Mouse (Mus musculus): ENCODE results near the gene Rab10.
"Not testable (repeated sequence)": the region's sequence is repeated elsewhere in the genome, so short reads cannot be mapped to it uniquely, and the experiment has no call there.

Rab10 gene

GRCm38 (mm10) chr12:3309391-3310320 lies at the start of gene Rab10:
Gene Rab10, minus strand, starts transcription at chr12:3309969.
- peak; percentile 96 for DNase-seq (ENCODE audit: low spot score)

GRCm38 (mm10) chr12:3359302-3359701 lies 49.5 kb upstream of the Rab10 start:
- DNase-seq (ENCODE audit: low spot score), result peak; percentile 82

- DNase-seq (ENCODE audit: low spot score), result no peak
Observed at GRCm38 (mm10) chr12:3356824-3357223, 47.1 kb upstream of the Rab10 start.

GRCm38 (mm10) chr12:3355068-3355467 lies 45.3 kb upstream of the Rab10 start:
- DNase-seq (ENCODE audit: low spot score), result no peak

GRCm38 (mm10) chr12:3352216-3352615 lies 42.4 kb upstream of the Rab10 start:
- DNase-seq (ENCODE audit: low spot score), result no peak

- no peak for DNase-seq (ENCODE audit: low spot score)
Observed at GRCm38 (mm10) chr12:3350136-3350535, 40.4 kb upstream of the Rab10 start.

- no peak for DNase-seq (ENCODE audit: low spot score)
Observed at GRCm38 (mm10) chr12:3349387-3349786, 39.6 kb upstream of the Rab10 start.

GRCm38 (mm10) chr12:3347682-3348081 lies 37.9 kb upstream of the Rab10 start:
- no peak for DNase-seq (ENCODE audit: low spot score)

GRCm38 (mm10) chr12:3345038-3345437 lies 35.3 kb upstream of the Rab10 start:
- no peak for DNase-seq (ENCODE audit: low spot score)

GRCm38 (mm10) chr12:3344155-3344554 lies 34.4 kb upstream of the Rab10 start:
- DNase-seq (ENCODE audit: low spot score), result no peak

- no peak for DNase-seq (ENCODE audit: low spot score)
Observed at GRCm38 (mm10) chr12:3338931-3339330, 29.2 kb upstream of the Rab10 start.

GRCm38 (mm10) chr12:3329677-3330076 lies 19.9 kb upstream of the Rab10 start:
- no peak for DNase-seq (ENCODE audit: low spot score)

GRCm38 (mm10) chr12:3325232-3325631 lies 15.5 kb upstream of the Rab10 start:
- DNase-seq (ENCODE audit: low spot score), result no peak

GRCm38 (mm10) chr12:3323241-3323640 lies 13.5 kb upstream of the Rab10 start:
- no peak for DNase-seq (ENCODE audit: low spot score)

GRCm38 (mm10) chr12:3319377-3319776 lies 9.6 kb upstream of the Rab10 start:
- no peak for DNase-seq (ENCODE audit: low spot score)

- DNase-seq (ENCODE audit: low spot score), result no peak
Observed at GRCm38 (mm10) chr12:3316937-3317336, 7.2 kb upstream of the Rab10 start.

GRCm38 (mm10) chr12:3316083-3316482 lies 6.3 kb upstream of the Rab10 start:
- DNase-seq (ENCODE audit: low spot score), result no peak

GRCm38 (mm10) chr12:3312886-3313285 lies 3.1 kb upstream of the Rab10 start:
- DNase-seq (ENCODE audit: low spot score), result no peak

GRCm38 (mm10) chr12:3310321-3310692 lies 538 bp upstream of the Rab10 start:
- DNase-seq (ENCODE audit: low spot score), result no peak

GRCm38 (mm10) chr12:3308541-3309241 lies 1.1 kb downstream of the Rab10 start:
- DNase-seq (ENCODE audit: low spot score), result peak; percentile 44

GRCm38 (mm10) chr12:3307587-3307986 lies 2.2 kb downstream of the Rab10 start:
- no peak for DNase-seq (ENCODE audit: low spot score)

- DNase-seq (ENCODE audit: low spot score), result no peak
Observed at GRCm38 (mm10) chr12:3305238-3305637, 4.5 kb downstream of the Rab10 start.

GRCm38 (mm10) chr12:3297622-3298021 lies 12.1 kb downstream of the Rab10 start:
- DNase-seq (ENCODE audit: low spot score), result not testable (repeated sequence)

All from embryo, embryonic 10 days (tissue).